Mouse (Mus musculus) mature B cell (primary cell): ENCODE results near the gene Fbln1.

Experiments used
- in situ Hi-C: fragments of 300-500 bp; cut with MboI; formaldehyde crosslinking; loops from 2 replicates; pipeline ENCODE4 v1.14.3; 2019

The Fbln1 gene

GRCm38 (mm10) chr15:85238821-85239745 is 33.3 kb downstream of the Fbln1 start:
- in situ Hi-C loops: no loop called here

GRCm38 (mm10) chr15:85240086-85240485 is 34.3 kb downstream of the Fbln1 start:
- in situ Hi-C loops: no loop called here

- in situ Hi-C loops: no loop called here
Measured at GRCm38 (mm10) chr15:85241856-85242255, 36.1 kb downstream of the Fbln1 start.

- in situ Hi-C loops: no loop called here
Measured at GRCm38 (mm10) chr15:85244414-85245161, 38.8 kb downstream of the Fbln1 start.

- in situ Hi-C loops: no loop called here
Measured at GRCm38 (mm10) chr15:85245241-85246010, 39.7 kb downstream of the Fbln1 start.

- in situ Hi-C loops: no loop called here
Measured at GRCm38 (mm10) chr15:85246016-85246415, 40.3 kb downstream of the Fbln1 start.

- in situ Hi-C loops: no loop called here
Measured at GRCm38 (mm10) chr15:85246936-85247335, 41.2 kb downstream of the Fbln1 start.

GRCm38 (mm10) chr15:85248311-85248710 is 42.6 kb downstream of the Fbln1 start:
- in situ Hi-C loops: no loop called here

GRCm38 (mm10) chr15:85249252-85249651 is 43.5 kb downstream of the Fbln1 start:
- in situ Hi-C loops: no loop called here

- in situ Hi-C loops: no loop called here
Measured at GRCm38 (mm10) chr15:85250436-85250835, 44.7 kb downstream of the Fbln1 start.

- in situ Hi-C loops: no loop called here
Measured at GRCm38 (mm10) chr15:85252476-85252875, 46.7 kb downstream of the Fbln1 start.

GRCm38 (mm10) chr15:85257775-85258429 is 52.2 kb downstream of the Fbln1 start:
- in situ Hi-C loops: no loop called here

GRCm38 (mm10) chr15:85262805-85263204 is 57.1 kb downstream of the Fbln1 start:
- in situ Hi-C loops: no loop called here

- in situ Hi-C loops: no loop called here
Measured at GRCm38 (mm10) chr15:85266729-85267434, 61.1 kb downstream of the Fbln1 start.

- in situ Hi-C loops: no loop called here
Measured at GRCm38 (mm10) chr15:85267891-85268290, 62.1 kb downstream of the Fbln1 start.

GRCm38 (mm10) chr15:85272988-85273387 is 67.2 kb downstream of the Fbln1 start:
- in situ Hi-C loops: no loop called here

- in situ Hi-C loops: no loop called here
Measured at GRCm38 (mm10) chr15:85277221-85277620, 71.5 kb downstream of the Fbln1 start.

GRCm38 (mm10) chr15:85278986-85279385 is 73.2 kb downstream of the Fbln1 start:
- in situ Hi-C loops: no loop called here

GRCm38 (mm10) chr15:85282021-85282420 is 76.3 kb downstream of the Fbln1 start:
- in situ Hi-C loops: no loop called here

- in situ Hi-C loops: no loop called here
Measured at GRCm38 (mm10) chr15:85284651-85285050, 78.9 kb downstream of the Fbln1 start.

GRCm38 (mm10) chr15:85294632-85295031 is 88.9 kb downstream of the Fbln1 start:
- in situ Hi-C loops: no loop called here
